Mouse (Mus musculus) kidney, adult 2 months (tissue): Measurements from ENCODE around the gene Piga.

Experiments used
- CTCF ChIP-seq: fragments of 200-500 bp; conservative IDR thresholded peaks from 2 replicates; pipeline ENCODE4 v1.5.1; 2011; ENCODE audit warnings: low read depth, mild to moderate bottlenecking, control low read depth, low read length, moderate library complexity, mixed read lengths; ENCODE audit not compliant: insufficient read depth, insufficient read length
- POLR2A ChIP-seq: fragments of 200-500 bp; IDR thresholded peaks from one replicate; pipeline ENCODE4 v1.6.1; 2011; ENCODE audit warnings: low read depth, low read length, control low read depth

GRCm38 (mm10) chrX:164432682-164433081, 13.1 kb downstream of the Piga start:
- TF ChIP-seq CTCF (no peak), POLR2A (no peak)
